Mouse (Mus musculus) Muller cell, postnatal 12 days (primary cell): ENCODE results near the gene Agpat1.

Source experiments
- DNase-seq: peaks from one replicate; pipeline ENCODE4 v3.0.0-alpha.2; 2015; ENCODE audit errors: inconsistent ontology term

The Agpat1 gene

DNA sequence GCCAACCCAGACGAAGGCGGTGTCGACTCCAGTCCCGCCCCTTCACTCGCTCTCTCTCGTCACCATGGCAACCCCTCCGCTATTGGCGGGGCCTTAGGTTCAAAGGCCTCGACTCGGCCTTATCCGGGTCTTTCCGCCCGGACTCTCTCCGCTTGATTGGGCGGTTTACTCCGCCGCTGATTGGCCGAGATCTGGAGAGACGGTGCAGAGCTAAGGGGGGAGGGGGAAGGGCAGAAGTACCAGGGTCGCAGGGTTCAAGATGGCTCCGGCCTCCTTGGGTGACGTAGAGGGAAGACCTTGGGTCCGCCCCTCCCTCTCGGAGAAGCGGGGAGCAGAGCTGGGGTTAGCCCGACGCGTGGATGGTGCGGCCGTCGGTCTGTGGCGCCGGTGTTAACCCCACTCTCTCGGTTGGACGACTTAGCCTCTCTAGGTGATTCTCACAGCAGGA, at the start of gene Agpat1:
Gene Agpat1 (plus strand): TSS at position 202 of the 448 bp plus-strand sequence.
- DNase-seq = no peak

DNA sequence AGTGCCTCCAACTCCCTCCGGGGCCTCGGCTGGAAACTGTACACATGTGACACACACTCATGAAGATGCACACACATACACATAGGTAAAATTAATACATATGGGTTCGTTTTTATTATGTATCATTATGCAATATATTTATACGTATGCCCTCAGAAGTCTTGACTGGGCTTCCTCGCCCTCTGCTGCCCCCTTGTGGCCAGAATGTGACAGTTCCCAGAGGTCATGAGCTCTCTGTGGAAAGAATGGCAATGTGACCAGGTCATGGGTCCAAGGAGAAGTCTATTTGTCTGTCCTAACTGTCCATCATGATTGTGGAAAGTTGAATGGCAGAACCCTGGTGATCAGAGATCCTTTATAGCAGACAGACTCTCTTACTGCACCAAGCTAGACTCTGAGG, 48.6 kb upstream of the Agpat1 start:
- DNase-seq = peak; percentile 60

DNA sequence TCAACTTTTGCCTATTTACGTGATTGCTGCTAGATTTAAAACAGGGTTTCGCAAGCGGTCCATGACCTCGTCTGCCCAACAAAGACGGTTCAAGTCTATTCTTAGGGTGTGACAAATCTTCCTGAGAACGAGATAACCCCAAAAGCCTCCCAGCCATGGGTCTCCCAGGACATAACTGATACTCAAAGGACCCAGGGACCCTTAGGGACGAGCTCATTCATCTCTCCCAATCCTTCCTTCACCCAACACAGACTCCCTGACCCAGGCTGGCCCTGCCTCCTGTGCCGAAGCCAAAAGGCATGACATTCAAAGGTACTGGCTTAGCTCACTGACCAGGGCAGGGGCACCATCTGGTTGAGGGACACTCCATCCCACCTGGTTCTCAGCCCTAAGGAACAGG, 47.7 kb upstream of the Agpat1 start:
- no peak for DNase-seq

DNA sequence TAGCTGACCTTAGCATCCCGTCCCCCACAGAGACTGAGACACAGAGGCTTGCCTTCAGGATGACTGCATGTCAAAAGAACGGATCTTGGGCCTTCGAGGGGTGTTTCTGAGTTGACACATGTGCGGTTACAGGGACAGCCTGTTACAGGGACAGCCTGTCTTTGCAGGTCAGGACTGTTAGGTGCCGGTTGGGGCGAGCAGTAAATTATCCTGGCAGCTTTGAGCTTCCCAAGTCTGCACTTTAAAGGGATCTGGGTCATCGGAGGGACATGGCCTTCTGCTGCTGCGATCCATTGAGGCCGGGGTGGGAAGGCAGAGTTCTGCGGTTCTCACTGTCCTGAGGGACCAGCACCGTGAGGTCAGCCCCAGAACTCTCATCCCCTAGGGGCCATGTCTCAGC, 46.7 kb upstream of the Agpat1 start:
- no peak for DNase-seq

DNA sequence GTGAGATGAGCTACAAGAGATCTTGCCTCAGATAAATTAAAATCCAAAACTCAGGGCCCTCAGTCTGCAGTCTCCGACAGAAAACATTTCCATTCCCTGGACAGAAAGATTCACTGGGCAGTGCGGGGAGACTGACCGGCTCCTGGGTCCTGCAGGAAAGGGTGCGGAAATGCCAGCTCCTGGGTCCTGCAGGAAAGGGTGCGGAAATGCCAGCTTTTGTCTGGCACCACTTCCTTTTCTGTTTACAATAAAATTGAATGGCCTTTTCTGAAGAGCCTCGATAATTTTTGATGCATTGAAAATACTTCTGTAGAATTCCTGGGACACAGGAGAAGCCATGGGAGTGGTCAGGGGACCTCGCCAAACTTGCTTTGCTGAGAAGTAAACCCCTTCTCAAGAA, 44.9 kb upstream of the Agpat1 start:
- no peak for DNase-seq

DNA sequence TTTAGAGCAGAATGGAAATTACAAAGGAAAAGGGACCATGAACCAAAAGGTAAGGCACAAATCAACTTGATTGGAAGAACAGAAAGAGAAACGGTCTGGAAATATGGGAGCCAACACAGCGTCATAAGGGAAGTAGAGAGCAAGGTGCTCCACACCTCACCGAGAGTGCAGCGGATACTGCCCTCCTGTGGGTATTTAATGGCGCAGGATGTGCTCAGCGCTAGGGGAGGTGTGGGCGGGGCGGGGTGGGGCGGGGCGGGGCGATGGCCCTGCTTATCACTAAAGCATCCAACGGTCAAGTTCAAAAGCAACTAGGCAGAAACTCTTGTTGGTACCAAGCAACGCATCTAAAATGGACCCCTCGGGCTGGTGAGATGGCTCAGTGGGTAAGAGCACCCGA, 44.2 kb upstream of the Agpat1 start:
- no peak for DNase-seq

DNA sequence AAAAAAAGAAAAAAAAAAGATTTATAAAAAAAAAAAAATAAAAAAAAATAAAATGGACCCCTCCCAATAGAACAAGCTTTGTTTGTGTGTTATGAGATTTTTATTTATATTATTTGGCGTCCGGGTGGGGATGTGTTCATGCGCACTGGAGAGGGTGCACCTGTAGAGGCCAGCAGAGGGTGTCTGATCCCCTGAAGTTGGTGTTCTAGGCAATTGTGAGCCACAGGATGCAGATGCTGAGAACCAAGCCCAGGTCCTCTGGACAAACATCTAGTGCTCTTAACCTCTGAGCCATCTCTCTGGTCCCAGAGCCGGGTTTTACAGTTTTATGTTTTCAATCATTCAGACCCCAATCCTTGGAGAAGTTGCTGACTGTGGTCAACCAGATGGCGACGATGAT, 43.6 kb upstream of the Agpat1 start:
- no peak for DNase-seq

DNA sequence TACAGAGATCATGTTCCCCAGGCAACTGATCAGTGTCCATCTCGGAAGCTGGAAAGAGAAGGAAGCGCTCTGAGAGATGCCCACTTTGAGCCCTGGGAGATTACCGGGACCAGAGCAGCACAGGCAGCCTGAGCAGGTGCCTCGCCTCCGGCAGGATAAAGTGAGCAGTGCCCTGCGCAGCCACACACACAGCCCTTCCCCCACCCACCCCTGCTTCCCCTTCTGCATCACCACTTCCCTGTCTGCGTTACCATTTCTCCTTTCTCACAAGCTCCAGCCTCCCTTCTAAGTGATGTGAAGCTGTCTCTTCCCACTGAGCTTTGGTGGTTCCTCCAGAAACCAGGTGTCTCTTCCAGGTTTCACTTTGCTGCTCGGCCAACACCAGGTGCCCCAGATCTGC, 42.9 kb upstream of the Agpat1 start:
- DNase-seq = no peak

DNA sequence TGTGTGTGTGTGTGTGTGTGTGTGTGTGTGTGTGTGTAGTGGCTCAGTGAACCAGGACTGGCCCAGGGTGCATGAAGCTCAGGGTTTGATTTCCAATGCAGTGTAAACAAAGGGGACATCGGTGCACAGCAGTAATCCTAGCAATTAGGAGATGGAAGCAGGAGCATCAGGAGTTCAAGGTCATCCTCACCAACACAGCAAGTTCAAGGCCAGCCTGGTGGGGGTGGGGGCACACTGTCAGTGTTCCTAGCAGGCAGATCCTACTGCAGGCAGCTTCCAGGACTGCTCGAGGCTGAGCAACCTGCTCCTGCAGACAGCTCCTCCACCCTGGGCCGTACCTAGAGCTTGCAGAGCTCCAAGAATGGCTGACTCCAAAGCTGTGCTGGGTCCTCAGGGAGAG, 41.5 kb upstream of the Agpat1 start:
- DNase-seq = no peak

DNA sequence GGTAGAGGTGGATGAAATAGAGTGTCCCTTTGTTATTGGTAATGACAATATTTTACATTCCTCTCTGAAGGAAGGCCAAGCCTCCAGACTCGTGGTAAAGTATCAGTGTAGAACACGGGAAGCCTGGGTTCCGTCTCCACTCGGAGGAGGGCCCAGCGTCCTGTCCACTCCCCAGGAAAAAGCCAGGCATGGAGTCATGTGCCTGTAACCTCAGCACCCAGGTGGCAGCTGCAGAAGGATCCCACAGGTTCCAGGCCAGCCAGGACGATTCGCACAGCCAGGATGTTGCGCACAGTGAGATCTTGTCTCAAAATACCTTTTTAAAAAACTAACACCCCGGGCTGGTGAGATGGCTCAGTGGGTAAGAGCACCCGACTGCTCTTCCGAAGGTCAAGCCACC, 40.7 kb upstream of the Agpat1 start:
- DNase-seq = no peak

DNA sequence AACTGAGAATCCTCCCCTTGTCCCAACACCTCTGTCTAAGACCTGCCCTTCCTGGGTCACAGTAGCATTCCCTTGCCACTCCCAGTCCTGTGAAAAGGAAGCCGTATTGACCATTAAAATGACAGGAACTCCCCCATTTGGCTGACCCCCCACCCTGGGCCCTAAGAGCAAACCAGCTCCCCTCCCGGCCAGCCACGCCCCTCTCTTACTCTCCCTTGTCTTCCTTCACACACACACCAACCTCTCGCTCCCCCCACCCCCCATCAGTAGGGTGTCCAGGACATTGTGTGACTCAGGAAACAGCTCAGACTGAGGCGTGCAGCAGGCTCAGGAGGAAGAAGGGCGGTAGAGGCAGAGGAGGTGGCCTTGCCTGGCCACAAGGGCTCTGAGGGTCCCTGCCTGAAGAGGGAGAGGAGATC, 40.0 kb upstream of the Agpat1 start, which contains the start of gene Notch4:
Gene Notch4 (plus strand): TSS at position 266 of the 419 bp plus-strand sequence.
- DNase-seq = peak; percentile 58

DNA sequence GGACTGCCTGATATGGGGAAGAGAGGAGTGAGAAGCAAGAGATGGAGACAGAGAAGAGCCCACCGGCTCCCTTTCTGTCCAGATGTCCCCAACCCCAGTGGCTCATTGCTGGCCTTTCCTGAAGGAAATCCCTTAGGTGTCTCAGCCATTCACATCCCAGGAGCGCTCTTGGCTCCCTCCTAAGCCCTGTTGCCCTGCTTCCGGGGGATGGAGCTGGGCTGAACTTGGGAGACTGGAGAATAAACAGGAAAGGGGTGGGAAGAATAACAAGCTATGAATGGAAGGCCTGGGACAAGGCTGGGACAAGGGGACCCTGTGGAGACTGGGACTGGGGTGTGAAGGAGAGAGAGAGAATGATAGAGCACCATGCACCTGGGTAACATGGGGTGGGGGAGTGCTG, 39.3 kb upstream of the Agpat1 start:
- peak; percentile 10 for DNase-seq

DNA sequence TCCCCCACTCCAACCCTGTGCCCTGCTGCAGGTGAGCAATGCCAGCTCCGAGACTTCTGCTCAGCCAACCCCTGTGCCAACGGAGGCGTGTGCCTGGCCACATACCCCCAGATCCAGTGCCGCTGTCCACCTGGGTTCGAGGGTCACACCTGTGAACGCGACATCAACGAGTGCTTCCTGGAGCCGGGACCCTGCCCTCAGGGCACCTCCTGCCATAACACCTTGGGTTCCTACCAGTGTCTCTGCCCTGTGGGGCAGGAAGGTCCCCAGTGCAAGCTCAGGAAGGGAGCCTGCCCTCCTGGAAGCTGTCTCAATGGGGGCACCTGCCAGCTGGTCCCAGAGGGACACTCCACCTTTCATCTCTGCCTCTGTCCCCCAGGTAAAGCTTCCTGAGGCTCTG, 36.8 kb upstream of the Agpat1 start:
- DNase-seq = no peak

DNA sequence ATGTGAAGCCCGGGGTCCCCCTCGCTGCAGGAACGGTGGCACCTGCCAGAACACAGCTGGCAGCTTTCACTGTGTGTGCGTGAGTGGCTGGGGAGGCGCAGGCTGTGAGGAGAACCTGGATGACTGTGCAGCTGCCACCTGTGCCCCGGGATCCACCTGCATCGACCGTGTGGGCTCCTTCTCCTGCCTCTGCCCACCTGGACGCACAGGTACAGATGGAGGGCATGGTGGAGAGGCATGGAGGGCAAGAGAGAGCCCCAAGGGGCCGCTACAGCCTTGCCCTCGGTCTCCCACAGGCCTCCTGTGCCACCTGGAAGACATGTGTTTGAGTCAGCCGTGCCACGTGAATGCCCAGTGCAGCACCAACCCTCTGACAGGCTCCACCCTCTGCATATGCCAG, 35.6 kb upstream of the Agpat1 start:
- DNase-seq = no peak

DNA sequence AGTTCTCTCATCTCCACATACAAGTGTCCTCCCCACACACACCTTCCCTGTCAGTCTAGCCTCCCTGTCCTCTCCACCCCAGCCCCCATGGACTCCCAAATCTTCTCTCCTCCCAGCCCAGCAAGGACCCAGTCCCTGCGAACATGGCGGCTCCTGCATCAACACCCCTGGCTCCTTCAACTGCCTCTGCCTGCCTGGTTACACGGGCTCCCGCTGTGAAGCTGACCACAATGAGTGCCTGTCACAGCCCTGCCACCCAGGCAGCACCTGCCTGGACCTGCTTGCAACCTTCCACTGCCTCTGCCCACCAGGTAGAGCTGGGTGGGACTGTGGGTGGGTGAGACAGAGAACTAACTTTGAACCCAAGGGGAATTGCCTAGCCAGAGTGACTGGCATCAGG, 34.1 kb upstream of the Agpat1 start:
- DNase-seq = no peak

DNA sequence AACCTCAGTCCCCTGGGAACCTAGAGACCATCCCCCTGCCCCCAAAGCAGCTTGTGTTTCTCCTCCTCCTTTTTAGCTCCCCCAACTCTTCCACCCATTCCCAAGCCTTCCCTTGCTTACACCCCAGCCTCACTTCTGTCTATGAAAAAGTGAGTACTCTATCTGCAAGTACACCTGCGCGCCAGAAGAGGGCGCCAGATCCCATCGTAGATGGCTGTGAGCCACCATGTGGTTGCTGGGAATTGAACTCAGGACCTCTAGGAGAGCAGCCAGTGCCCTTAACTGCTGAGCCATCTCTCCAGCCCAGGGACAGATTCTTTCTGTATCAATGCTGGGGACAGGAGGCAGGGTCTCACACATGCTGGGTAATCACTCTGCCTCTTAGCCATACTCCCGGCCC, 32.2 kb upstream of the Agpat1 start:
- no peak for DNase-seq

DNA sequence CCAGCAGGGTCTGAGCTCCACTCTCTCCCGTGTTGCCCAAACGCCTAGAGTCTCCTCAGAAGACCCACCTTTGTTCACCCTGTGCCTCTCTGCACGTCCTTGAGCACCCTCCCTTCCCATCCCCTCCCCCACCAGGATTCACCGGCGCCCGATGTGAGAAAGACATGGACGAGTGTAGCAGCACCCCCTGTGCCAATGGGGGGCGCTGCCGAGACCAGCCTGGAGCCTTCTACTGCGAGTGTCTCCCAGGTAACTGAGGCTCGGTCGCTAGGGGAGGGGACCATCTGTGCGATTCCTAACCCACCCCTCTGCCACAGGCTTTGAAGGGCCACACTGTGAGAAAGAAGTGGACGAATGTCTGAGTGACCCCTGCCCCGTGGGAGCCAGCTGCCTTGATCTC, 31.7 kb upstream of the Agpat1 start:
- DNase-seq = no peak

DNA sequence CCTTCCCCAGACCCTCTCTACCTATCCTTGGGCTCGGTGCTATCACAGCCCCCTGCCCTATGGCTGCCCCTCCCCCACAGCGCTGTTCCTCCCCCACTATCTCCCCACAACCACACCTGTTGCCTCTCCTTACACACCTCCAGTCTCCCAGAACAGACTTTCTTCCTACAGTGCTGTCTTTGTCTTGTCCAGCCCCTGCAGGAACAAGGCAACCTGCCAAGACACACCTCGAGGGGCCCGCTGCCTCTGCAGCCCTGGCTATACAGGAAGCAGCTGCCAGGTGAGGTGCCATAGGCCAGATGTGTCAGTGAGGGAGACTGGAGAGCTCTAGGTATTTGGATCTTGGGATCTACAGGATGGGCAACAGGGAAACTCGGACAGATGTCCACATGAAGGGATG, 27.5 kb upstream of the Agpat1 start:
- no peak for DNase-seq

DNA sequence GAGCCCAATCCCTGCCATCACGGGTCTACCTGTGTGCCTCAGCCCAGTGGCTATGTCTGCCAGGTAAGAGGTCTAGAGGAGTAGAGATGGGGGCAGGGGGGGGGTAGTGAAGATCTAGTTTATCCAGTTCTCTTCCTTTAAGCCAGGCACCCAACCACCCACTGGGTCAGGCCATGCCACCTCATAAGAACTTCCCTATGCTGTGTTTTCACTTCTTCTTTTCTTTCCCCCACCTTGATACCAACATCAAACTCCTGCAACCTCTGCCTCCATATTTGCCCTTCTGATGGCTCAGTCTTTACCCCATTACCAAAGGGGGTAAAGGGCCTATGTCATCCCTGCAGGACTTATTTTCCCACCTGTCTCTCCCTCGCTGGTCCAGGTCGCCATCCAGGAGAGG, 26.0 kb upstream of the Agpat1 start:
- no peak for DNase-seq

DNA sequence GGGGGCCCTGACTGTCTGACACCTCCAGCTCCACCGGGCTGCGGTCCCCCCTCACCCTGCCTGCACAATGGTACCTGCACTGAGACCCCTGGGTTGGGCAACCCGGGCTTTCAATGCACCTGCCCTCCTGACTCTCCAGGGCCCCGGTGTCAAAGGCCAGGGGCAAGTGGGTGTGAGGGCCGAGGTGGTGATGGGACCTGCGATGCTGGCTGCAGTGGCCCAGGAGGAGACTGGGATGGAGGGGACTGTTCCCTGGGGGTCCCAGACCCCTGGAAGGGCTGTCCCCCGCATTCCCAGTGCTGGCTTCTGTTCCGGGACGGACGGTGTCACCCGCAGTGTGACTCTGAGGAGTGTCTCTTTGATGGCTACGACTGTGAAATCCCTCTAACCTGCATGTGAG, 21.5 kb upstream of the Agpat1 start:
- DNase-seq = no peak

DNA sequence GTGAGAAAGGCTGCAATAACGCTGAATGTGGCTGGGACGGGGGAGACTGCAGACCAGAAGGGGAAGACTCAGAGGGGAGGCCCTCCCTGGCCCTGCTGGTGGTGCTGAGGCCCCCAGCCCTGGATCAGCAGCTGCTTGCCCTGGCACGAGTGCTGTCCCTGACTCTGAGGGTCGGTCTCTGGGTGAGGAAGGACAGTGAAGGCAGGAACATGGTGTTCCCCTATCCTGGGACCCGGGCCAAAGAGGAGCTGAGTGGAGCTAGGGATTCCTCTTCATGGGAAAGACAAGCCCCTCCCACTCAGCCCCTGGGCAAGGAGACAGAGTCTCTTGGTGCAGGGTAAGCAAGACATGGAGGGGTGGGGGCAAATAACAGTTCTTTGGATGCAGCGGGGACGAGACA, 20.7 kb upstream of the Agpat1 start:
- DNase-seq = no peak

DNA sequence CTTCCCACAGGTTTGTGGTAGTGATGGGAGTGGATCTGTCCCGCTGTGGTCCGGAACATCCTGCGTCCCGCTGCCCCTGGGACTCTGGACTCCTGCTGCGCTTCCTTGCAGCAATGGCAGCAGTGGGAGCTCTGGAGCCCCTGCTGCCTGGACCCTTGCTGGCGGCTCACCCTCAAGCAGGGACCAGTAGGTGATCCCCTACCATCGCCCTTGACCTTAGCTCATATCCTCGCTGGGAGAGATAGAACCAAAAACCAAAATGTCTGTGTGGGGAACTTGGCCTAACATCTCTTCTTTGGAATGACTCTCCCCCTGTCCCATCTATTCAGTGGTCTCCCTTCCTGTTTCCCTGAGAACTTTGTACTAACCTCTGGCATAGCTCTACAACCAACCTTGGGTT, 20.2 kb upstream of the Agpat1 start:
- no peak for DNase-seq

DNA sequence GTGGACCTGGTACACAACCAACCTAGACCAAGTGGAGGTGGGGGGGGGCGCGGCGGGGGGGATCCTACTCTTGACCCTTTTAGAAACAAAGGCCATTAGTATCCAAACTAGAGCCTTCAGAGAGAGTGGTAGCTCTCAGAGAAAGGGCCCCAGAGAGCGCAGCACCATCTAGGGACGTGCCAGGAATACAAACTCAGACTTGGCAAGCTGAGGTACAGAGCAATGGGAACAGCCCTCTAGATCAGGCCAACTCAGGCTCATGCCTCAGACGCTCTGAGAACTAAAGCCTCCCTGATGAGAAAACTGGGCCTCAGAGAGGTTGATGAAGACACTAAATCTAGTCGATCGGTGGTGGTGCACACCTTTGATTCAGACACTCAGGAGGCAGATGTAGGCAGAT, 18.9 kb upstream of the Agpat1 start:
- no peak for DNase-seq

DNA sequence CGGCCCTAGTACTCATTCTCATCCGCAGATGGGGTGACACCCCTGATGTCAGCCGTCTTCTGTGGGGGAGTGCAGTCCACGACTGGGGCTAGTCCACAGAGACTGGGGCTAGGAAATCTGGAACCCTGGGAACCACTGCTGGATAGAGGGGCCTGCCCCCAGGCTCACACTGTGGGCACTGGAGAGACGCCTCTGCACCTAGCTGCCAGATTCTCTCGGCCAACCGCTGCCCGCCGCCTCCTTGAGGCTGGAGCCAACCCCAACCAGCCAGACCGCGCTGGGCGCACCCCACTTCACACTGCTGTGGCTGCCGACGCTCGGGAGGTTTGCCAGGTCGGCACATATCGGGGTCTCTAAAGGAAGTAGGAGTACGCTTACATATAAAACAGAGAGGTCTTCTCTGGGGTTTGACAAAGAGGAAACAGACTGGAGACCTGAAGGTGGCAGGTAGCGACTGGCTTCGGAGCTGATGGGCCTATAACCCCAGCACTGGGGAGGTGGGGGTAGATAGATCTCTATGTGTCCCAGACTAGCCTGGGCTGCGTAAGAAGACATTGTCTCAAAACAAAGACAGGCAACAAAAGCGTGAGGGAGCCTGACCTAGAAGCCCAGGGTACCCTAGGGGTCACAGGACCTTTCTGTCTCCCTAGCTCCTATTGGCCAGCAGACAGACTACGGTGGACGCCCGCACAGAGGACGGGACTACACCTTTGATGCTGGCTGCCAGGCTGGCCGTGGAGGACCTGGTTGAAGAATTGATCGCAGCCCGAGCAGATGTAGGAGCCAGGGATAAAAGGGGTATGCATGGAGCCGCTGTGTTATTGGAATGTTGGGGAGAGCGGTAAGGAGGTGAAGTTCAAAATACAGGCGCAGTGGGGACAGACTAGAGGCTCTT, 17.9 kb upstream of the Agpat1 start:
- DNase-seq = no peak
